Mouse (Mus musculus): Measurements from ENCODE around the gene Rbfox2. TPM values are rescaled to one million over a fixed set of nuclear protein-coding genes. Genes with fewer than 3 reads are reported as not detected.

Gene Rbfox2
- total RNA-seq, 2 experiments from 2014 or later = 248 to 258 TPM

DNA sequence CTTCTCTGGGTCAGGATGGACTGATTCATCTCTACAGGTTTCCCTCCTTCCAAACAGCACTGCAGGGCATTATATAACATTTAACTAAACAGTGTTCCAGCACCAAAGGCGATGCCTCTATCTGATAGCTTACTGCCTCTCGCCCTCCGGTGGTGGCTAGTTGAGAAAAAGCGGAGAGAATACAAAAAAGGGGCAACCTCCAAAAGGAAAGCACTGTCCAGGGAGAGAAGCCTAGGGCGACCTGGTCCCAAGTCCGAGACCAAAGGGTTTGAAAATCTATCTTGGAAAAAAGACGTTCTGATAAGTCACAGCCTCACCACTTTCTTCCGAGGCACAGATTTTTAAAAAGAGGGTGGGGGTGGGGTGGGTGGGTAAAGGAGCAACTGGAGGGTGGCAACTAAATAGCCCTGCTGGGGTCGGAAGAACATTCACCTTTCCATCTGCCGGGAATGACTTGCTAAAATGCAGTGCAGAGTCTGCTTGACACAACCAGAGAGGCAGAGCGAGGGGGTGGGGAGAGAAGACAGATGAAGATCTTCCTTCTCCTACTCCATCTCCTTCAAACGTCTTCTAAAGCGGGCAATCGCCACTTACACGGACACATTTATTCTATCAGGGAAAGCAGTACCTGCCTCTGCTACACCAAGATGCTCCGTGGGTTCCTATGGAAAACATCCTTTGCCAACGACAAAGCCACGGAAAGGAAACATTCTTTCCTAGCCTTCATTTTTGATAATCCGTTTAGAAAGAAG, 154.3 kb downstream of the Rbfox2 start:
- peak overlapping the region; percentile 69 for H3K4me3 ChIP-seq
- TF ChIP-seq CTCF (IDR thresholded peaks at IDR 0.05) = peak; percentile 22
- intact Hi-C loops (cut with DNase I) = loop anchor here (2.0 to 10.0 kb wide), 3 partner anchors 40 to 214 kb away; no protein-coding TSS in a partner anchor
- DNase-seq (ENCODE audit: extremely low spot score in 1 of 2, low spot score in 2 of 2) = peak; percentile 37 to 39
- H3K27ac ChIP-seq = peak overlapping the region; percentile 94

DNA sequence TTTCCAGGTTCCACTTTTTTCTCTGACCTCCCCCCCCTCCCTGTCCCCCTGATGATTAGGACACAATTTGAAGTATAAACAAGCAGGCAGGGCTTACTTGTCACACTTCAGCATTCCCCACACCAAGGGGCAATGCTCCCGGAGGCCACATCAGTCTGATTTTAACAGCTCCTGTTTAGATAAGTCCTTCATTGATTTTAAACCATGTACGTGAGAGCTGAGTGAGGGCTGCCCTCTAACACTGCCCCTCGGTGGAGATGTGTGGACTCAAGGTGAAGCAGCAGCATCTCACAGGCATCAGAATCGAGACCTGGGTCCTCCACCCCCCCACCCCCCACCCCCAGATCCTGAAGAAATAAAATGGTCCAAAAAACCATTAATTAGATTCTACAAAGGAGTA, 155.0 kb downstream of the Rbfox2 start:
- Histone ChIP-seq H3K4me3 (peak overlapping the region; percentile 69), H3K27ac (peak overlapping the region; percentile 94)
- no peak for TF ChIP-seq CTCF (IDR thresholded peaks at IDR 0.05)
- DNase-seq (ENCODE audit: extremely low spot score in 1 of 2, low spot score in 2 of 2) = no peak
- intact Hi-C loops (cut with DNase I) = loop anchor here (2.0 to 10.0 kb wide), 3 partner anchors 41 to 215 kb away; no protein-coding TSS in a partner anchor

DNA sequence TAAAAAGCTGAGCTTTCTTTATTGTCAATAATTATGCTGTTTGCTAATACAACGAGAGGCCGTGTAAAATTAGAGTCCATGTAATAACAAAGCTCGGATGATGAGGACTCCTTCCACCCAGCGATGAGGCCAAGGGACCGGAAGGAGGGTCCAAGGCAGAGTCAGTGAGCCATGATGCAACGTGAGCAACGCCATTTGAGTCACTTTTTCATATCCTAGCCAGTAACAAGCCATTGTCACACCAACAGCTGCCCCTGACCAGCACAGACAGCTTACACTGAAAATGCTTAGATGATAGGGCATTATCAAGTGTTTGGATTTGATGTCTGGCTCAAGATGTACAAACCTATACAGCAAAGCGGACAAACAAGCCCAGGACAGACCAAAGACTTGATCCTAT, 155.6 kb downstream of the Rbfox2 start:
- Histone ChIP-seq H3K4me3 (peak overlapping the region; percentile 69), H3K27ac (peak overlapping the region; percentile 94)
- DNase-seq (ENCODE audit: extremely low spot score in 1 of 2, low spot score in 2 of 2) = no peak
- no peak for TF ChIP-seq CTCF (IDR thresholded peaks at IDR 0.05)
- intact Hi-C loops (cut with DNase I) = loop anchor here (10.0 kb wide), 1 partner anchor 184 kb away; no protein-coding TSS in a partner anchor

DNA sequence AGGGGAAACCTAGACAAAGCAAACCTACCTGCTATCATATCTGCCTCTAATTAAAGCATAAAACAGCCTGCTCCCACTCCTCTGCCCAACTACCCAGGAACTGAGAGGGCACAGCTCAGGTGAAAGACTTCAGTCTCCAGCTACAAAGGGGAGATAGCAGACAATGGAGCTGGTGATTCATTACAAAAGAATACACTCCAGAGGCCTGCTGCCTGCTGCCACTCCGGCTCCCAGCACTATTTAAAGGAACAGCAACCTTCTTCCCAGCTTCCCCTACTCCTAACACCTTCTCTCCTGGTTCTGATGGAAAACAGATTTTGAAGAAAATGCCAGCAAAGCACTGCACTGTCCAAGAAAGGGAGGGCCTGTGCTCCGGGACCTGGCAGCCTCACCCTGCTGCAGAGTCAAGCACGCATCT, 156.4 kb downstream of the Rbfox2 start:
- no peak for DNase-seq (ENCODE audit: extremely low spot score in 1 of 2, low spot score in 2 of 2)
- TF ChIP-seq CTCF (IDR thresholded peaks at IDR 0.05) = no peak
- H3K4me3 ChIP-seq = peak overlapping the region; percentile 69
- peak overlapping the region; percentile 94 for H3K27ac ChIP-seq
- intact Hi-C loops (cut with DNase I) = loop anchor here (10.0 kb wide), 1 partner anchor 184 kb away; no protein-coding TSS in a partner anchor

DNA sequence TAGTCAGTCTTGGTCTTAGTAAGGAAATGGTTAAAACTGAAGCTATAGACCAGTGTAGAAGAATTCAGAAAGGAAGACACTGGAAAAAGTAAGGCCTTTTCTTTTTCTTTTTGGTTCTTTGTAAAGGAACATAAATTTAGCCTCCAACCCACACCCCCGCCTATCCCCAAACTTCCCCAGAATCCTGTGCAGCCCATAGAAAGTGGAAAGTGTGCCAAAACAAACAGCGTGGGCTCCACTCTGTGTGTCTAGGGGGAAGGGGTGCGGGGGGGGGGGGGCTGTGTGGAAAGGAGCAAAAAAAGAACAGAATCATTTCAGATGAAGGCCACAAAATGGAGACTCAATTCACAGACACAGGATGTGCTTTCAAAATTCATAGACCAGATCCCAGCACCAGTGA, 156.8 kb downstream of the Rbfox2 start:
- peak in 1 of 2 experiments; percentile 39 for DNase-seq (ENCODE audit: extremely low spot score in 1 of 2, low spot score in 2 of 2)
- intact Hi-C loops (cut with DNase I) = loop anchor here (10.0 kb wide), 1 partner anchor 185 kb away; no protein-coding TSS in a partner anchor
- no peak for TF ChIP-seq CTCF (IDR thresholded peaks at IDR 0.05)

DNA sequence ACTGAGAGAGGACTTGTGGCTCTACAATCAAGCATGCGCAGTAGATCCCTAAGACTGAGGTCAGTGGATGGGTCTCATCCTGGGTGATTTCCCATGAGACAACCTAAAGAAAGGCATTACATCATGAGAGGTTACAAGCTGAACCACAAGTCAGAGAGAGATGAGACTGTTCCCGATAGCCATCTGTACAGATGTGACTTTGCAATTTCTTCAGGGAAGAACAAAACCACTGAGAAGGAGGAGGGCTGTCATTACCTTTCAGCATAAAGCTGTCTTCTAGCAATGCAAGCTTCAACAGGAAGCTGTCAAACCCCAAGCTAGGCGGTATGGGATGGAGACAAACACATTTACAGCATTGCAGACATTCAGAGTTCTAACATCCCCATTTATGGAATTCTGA, 157.3 kb downstream of the Rbfox2 start:
- no peak for TF ChIP-seq CTCF (IDR thresholded peaks at IDR 0.05)
- intact Hi-C loops (cut with DNase I) = no loop called here
- Histone ChIP-seq H3K27ac (peak overlapping the region; percentile 34; the same call in 1 of the 2 replicates), H3K4me3 (peak overlapping the region; percentile 18)
- no peak for DNase-seq (ENCODE audit: extremely low spot score in 1 of 2, low spot score in 2 of 2)

More for the DNA sequence above, 156.8 kb downstream of the Rbfox2 start:
- peak overlapping the region; percentile 69 for H3K4me3 ChIP-seq
- H3K27ac ChIP-seq = peak overlapping the region; percentile 94

DNA sequence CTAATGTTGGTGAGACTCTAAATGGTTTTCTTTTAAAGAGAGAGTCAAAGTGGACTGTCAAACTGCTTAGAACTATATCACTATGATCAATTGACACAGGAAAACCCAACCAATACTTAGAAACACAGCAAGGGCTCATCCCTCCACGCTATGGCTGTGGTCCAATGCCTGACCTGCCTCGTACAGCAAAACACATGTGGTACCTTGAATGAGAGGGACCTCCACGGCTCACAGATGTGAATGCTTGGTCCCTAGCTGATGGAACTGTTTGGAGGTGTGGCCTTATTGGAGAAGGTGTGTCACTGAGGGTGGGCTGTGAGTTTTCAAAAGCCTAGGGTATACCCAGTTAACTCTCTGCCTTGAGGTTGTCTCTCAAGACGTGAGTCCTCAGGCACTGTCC, 159.9 kb downstream of the Rbfox2 start:
- no peak for TF ChIP-seq CTCF (IDR thresholded peaks at IDR 0.05)
- H3K27ac ChIP-seq = no peak overlapping the region
- no peak for DNase-seq (ENCODE audit: extremely low spot score in 1 of 2, low spot score in 2 of 2)
- intact Hi-C loops (cut with DNase I) = no loop called here
- no peak overlapping the region for H3K4me3 ChIP-seq

DNA sequence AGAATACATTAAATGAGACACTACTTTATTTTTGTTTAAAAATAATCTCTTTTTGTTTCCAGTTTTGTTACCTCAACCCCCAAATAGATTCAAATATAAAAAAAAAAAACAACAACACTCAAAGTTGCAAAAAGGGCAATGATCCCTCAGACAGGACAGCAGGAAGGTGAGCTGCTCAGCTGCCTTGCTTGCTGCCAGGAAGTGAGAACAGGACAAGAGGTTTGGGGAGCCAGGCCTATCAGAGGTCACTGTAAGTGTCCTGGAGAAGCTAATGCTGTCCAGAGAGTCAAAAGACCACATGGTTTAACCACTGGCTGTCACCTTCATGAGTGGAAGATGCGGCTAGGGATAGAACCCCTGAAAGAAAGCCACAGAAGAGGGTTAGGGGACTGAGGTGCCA, 161.8 kb downstream of the Rbfox2 start:
- Histone ChIP-seq H3K27ac (no peak overlapping the region), H3K4me3 (no peak overlapping the region)
- DNase-seq (ENCODE audit: extremely low spot score in 1 of 2, low spot score in 2 of 2) = no peak
- no peak for TF ChIP-seq CTCF (IDR thresholded peaks at IDR 0.05)
- intact Hi-C loops (cut with DNase I) = no loop called here

DNA sequence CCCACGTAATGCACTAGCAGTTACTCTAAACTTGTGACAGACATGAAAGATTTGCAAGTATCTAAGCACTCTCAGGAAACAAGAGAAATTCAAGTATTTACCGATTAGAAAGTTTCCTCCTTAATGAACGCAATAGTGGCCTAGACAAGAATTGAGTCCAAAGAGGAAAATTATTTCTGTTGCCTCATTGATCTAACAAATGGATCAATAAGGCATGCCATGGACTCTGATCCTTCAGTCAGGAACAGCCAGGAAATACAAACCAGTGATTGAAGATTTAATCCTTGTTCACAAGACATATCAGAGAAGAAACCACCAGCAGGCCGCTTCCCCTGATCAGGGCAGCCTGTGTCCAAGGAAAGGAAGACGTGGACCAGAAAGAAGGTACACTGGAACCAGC, 164.0 kb downstream of the Rbfox2 start:
- no peak overlapping the region for H3K27ac ChIP-seq
- H3K4me3 ChIP-seq = no peak overlapping the region
- intact Hi-C loops (cut with DNase I) = no loop called here
- no peak for DNase-seq (ENCODE audit: extremely low spot score in 1 of 2, low spot score in 2 of 2)
- TF ChIP-seq CTCF (IDR thresholded peaks at IDR 0.05) = no peak

DNA sequence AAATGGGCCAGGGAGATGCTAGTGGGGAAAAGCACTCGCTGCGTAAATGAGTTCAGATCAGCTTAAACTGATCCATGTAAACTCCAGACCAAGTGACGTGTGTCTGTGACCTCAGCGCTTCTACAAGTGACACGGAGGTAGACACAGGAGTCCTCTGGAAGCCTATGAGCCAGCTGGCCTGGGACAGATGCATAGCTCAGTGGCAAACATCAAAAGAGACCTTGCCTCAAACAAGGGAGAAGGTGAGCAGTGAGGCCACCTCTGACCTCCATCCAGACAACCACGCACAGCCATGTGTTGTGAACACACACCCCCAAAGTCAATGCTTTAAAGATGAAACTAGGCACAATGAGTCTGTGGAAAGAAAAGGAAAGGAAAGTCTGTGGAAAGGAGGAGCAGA, 164.5 kb downstream of the Rbfox2 start:
- H3K4me3 ChIP-seq = no peak overlapping the region
- no peak overlapping the region for H3K27ac ChIP-seq
- no peak for DNase-seq (ENCODE audit: extremely low spot score in 1 of 2, low spot score in 2 of 2)
- TF ChIP-seq CTCF (IDR thresholded peaks at IDR 0.05) = no peak
- intact Hi-C loops (cut with DNase I) = no loop called here

DNA sequence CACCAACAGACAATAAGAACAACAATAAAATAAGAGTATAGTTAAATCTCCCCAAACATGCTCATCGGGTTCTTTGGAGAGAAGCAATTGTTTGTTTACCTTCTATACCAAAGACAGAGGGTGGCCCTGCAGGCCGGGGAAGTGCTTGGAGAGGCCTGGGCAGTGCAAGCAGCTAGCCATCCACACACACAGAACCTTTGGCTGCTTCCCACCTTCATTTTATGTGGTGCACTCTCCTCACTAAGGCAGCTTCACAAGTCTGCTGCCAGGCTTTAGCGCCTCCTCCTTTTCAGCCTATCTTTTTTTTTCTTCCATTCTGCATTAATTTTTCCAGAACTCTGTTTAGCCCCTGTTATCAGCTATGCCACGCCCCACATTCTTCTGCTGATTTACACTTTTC, 165.1 kb downstream of the Rbfox2 start:
- no peak overlapping the region for H3K27ac ChIP-seq
- H3K4me3 ChIP-seq = no peak overlapping the region
- intact Hi-C loops (cut with DNase I) = no loop called here
- DNase-seq (ENCODE audit: extremely low spot score in 1 of 2, low spot score in 2 of 2) = no peak
- TF ChIP-seq CTCF (IDR thresholded peaks at IDR 0.05) = no peak

DNA sequence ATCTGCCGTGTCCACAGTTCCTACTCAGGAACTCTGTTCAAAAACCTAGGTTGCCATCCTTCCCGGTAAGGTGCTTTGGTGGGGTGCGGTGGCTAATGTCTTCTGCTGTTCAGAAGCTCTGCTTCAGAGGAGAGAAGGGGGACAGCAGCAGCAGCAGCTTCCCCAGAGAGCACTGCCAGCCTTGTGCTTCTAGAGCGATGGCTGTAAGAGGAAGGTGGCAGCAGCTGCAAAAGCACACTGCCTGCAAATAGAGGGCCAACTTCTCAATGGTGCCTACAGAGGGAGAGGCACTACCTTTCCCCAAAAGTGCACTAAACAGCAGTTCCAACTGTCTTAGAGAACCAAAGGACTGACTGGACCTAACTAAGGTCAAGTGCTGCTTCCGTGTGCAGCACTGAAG, 168.5 kb downstream of the Rbfox2 start:
- no peak for DNase-seq (ENCODE audit: extremely low spot score in 1 of 2, low spot score in 2 of 2)
- TF ChIP-seq CTCF (IDR thresholded peaks at IDR 0.05) = no peak
- Histone ChIP-seq H3K27ac (no peak overlapping the region; the same call in 1 of the 2 replicates), H3K4me3 (no peak overlapping the region)
- intact Hi-C loops (cut with DNase I) = no loop called here

DNA sequence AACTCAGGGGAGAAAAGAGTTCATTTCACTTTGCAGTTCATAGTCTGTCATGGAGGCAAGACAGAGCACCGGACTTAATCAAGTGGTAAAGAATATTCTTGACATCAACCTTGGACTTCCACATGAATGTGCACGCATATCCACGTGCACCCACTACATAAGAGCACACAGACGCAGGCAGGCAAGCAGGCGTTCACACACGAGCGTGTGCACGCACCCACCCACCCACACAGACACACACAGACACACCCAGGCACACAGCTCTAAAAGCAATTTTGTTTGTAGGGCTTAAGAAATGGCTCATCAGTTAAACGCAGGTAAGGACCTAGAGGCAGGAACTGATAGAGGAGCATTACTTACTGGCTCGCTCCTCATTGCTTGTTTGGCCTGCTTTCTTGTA, 172.3 kb downstream of the Rbfox2 start:
- no peak for DNase-seq (ENCODE audit: extremely low spot score in 1 of 2, low spot score in 2 of 2)
- Histone ChIP-seq H3K4me3 (no peak overlapping the region), H3K27ac (no peak overlapping the region)
- intact Hi-C loops (cut with DNase I) = no loop called here
- TF ChIP-seq CTCF (IDR thresholded peaks at IDR 0.05) = no peak

Measured in left cerebral cortex, adult 2 months (tissue).